Mouse (Mus musculus) kidney, postnatal 0 days (tissue): ENCODE results near the gene Pp2d1. TPM values are rescaled to one million over a fixed set of nuclear protein-coding genes. Genes with fewer than 3 reads are reported as not detected.

Source experiments
- ATAC-seq: fragments of 200-750 bp; cut with Nextera tagmentation; replicated peaks from 2 replicates; pipeline ENCODE4 v1.8.0; 2017; ENCODE audit warnings: low read depth, moderate number of reproducible peaks, moderate TSS enrichment, moderate library complexity; ENCODE audit not compliant: low FRiP score
- DNase-seq: peaks from one replicate; pipeline ENCODE4 v3.0.0-alpha.2; 2016; ENCODE audit warnings: low spot score
- H3K27ac ChIP-seq: fragments of 300-500 bp; sonication (generic); 2 replicates; pipeline ENCODE4 v1.5.1; 2014; ENCODE audit warnings: mild to moderate bottlenecking
- H3K27me3 ChIP-seq: fragments of 300-500 bp; sonication (generic); 2 replicates; pipeline ENCODE4 v1.6.1; 2014; ENCODE audit warnings: low read length, mixed read lengths; ENCODE audit not compliant: insufficient read depth
- H3K36me3 ChIP-seq: fragments of 300-500 bp; sonication (generic); 2 replicates; pipeline ENCODE4 v1.6.1; 2014; ENCODE audit warnings: low read length, mixed read lengths; ENCODE audit not compliant: insufficient read depth
- H3K4me1 ChIP-seq: fragments of 300-500 bp; sonication (generic); replicated peaks from 2 replicates; pipeline ENCODE4 v1.6.1; 2014; ENCODE audit warnings: antibody characterized with exemption, low read length, mixed read lengths; ENCODE audit not compliant: insufficient read depth
- H3K4me2 ChIP-seq: fragments of 300-500 bp; sonication (generic); 2 replicates; pipeline ENCODE4 v1.6.1; 2014; ENCODE audit warnings: mild to moderate bottlenecking, low read length, moderate library complexity, mixed read lengths
- H3K4me3 ChIP-seq: fragments of 300-500 bp; sonication (generic); replicated peaks from 2 replicates; pipeline ENCODE4 v1.5.1; 2014; ENCODE audit warnings: low read depth, low read length
- H3K9ac ChIP-seq: fragments of 300-500 bp; sonication (generic); 2 replicates; pipeline ENCODE4 v1.6.1; 2014; ENCODE audit warnings: low read depth, low read length
- H3K9me3 ChIP-seq: fragments of 300-500 bp; sonication (generic); replicated peaks from 2 replicates; pipeline ENCODE4 v1.6.1; 2016; ENCODE audit warnings: low read length, inconsistent platforms, mixed read lengths
- CTCF ChIP-seq: IDR thresholded peaks from 2 replicates; pipeline ENCODE4 v1.5.1; 2016; ENCODE audit warnings: antibody characterized with exemption, low read depth, mild to moderate bottlenecking, moderate library complexity
- WGBS: fragments of 180-500 bp; shearing (Covaris S2); extraction: QIAGEN DNeasy Blood & Tissue Kit; methylation state at CpG from one replicate; pipeline ENCODE4 v1.1.7; 2014; 5-methylcytosine and 5-hydroxymethylcytosine counted together
- polyA plus RNA-seq: library from polyadenylated mRNA; unstranded; fragments of >200 nt; fragmentation: Nextera tagmentation; extraction: Ambion mirVana; gene quantifications from 2 replicates; pipeline ENCODE4 v1.2.1, GENCODE M21; 2015

Pp2d1 gene
- polyA plus RNA-seq, 1 experiment from 2014 or later = 0.22 TPM

DNA sequence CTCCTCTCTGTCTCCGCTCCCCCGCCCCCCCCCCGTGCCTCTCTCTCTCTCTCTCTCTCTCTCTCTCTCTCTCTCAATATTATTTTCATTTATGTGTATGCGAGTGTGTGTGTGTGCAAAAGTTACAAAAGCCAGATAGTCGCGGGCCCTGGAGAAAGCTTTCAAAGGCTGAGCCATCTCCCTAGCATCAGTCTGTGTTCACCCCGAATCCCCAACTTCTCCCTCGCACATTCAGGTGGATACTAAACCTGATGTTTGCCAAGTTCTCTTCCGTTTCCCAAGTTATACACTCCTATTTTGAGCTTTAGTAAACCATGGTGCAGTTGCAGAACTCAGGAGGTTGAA is 75.8 kb downstream of the Pp2d1 start:
- ATAC-seq (peak; percentile 31; the same call in 1 of the 2 replicates), DNase-seq (no peak)
- Histone ChIP-seq H3K9ac (peak overlapping the region; percentile 28; the same call in 1 of the 2 replicates), H3K27ac (no peak overlapping the region), H3K4me3 (peak overlapping the region; percentile 40), H3K36me3 (no peaks in the 10 kb centered on the region), H3K9me3 (no peaks in the 10 kb centered on the region), H3K4me2 (peak overlapping the region; percentile 60), H3K27me3 (no peaks in the 10 kb centered on the region), H3K4me1 (no peaks in the 10 kb centered on the region)
- TF ChIP-seq CTCF = no peak
- 17% methylated on average over 8 of the region's 9 CpGs for WGBS

DNA sequence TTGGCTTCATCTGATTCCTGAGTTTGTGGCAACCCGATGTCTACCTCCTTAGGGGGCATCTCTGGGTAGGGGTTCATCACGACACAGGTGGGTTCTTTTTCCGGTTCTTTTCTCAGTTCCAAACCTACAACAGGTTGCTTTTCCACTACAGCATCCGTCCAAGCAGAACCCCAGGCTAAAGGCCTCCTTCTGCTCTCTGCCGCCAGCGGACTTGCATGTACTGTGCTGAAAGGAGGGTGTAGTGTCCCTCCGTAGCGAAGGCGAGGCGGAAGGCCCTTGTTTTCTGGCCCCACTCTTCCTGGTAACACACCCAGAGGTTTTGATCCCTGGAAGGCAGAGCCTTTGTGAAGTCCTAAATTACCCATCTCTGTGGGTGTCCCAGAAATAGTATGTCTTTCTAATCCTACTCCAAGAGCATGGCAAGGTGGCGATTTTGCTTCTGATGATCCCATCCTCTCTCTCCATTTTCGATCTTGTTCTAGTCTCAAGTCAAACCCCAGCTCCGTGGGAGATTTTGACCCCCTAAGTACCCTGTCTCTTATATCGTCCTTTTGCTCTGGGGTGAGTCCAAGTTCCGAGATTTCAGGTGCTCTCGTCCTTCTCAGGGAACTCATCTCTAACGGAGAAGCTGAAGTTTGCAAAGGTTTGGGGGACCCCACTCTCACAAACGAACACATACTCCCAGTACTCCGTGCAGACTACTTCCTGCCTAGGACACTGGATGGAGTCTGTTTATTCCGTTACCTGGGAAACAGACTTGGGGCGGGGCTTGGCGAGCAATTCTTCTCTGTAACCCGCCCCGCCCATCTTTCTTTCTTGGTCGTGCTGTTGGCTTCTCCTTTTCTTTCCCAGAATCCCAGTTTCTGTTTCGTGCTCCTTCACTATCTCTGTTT is 76.4 kb downstream of the Pp2d1 start, which contains the start of gene Efhb:
Gene Efhb (minus strand): TSS at position 719 of the 893 bp plus-strand sequence.
- peak within 1 kb of the TSS; percentile 40 for H3K4me3 ChIP-seq
- no peaks in the 10 kb centered on the region for H3K36me3 ChIP-seq
- H3K27me3 ChIP-seq = no peaks in the 10 kb centered on the region
- peak; percentile 96 for DNase-seq
- WGBS = 21% methylated on average over 26 of the region's 26 CpGs
- H3K27ac ChIP-seq = no peak within 1 kb of the TSS
- no peaks in the 10 kb centered on the region for H3K4me1 ChIP-seq
- TF ChIP-seq CTCF = no peak
- peak; percentile 95 for ATAC-seq
- H3K4me2 ChIP-seq = peak within 1 kb of the TSS; percentile 60
- H3K9ac ChIP-seq = peak within 1 kb of the TSS; percentile 28; the same call in 1 of the 2 replicates
- H3K9me3 ChIP-seq = no peaks in the 10 kb centered on the region

Other genes starting within 250 kb of the Pp2d1 start
- gene Efhb, start 76.1 kb downstream of the Pp2d1 start, polyA plus RNA-seq = 0.24 and 0.32 TPM in 2 replicates
- gene Rab5a, start 60.2 kb downstream of the Pp2d1 start, polyA plus RNA-seq = 85.1 and 88.0 TPM in 2 replicates
- gene Kat2b, start 27.4 kb upstream of the Pp2d1 start, polyA plus RNA-seq = 4.7 TPM in 2 replicates
- 21.3 and 21.7 TPM in 2 replicates for gene Sgo1, start 149.9 kb upstream of the Pp2d1 start, polyA plus RNA-seq